Mouse (Mus musculus): ENCODE measurements around the gene Mfrp. TPM values are rescaled to one million over a fixed set of nuclear protein-coding genes. Genes with fewer than 3 reads are reported as not detected.

Gene Mfrp
- polyA plus RNA-seq, 1 experiment from 2014 or later = not detected

DNA sequence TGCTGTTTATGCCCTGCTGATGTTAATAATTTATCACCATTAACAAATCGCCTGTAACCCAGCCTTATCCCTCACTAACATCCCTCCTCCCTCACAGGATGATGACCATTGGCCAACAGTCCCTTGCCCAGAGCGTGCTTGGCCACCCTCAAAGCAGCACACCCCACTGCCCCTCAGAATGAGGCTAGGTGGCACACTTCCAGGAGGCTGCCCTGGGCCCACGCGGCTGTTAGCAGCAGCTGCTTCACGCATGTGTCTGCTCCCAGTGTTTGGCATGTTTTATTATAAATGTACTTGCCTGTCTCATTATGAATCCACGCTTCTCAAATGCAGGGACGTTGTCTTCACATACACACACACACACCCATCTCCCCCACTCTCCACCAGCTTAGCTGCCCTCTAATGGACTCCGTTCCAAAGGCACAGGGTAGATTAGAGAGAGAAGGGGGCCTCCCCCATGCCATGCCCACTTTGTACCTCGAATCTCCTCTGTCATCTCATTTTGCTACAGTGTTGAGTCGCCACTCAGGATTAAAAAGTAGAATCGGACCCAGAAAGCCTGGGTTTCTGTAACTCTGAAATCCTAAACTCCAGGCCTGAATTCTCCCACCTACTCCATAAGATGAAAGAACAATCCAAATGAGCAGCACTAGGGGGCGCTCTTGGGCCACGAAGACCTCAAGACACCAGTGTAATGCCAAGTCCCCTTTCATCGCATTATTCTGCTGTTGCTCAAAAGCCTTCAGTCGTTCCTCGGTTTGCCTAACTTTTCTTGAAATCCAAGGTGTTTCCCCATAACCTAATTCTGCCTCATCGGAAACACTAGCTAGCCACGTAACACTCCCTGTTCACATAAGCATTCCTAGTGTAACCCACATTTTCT lies 24.3 kb downstream of the Mfrp start:
- Histone ChIP-seq H3K36me3 (ENCODE audit: control insufficient read depth, insufficient read depth, low read length) (no peaks in the 10 kb centered on the region), H3K9ac (ENCODE audit: low read length) (peak overlapping the region; percentile 2; the same call in 1 of the 2 replicates), H3K4me1 (replicated peaks; ENCODE audit: control insufficient read depth, insufficient read depth, low read length) (peaks cover 7% of the 10 kb centered on the region; the same call in 1 of the 2 replicates), H3K4me3 (ENCODE audit: low read depth, low read length) (no peak overlapping the region), H3K4me2 (ENCODE audit: low read depth, low read length, severe bottlenecking) (no peak overlapping the region), H3K9me3 (ENCODE audit: control insufficient read depth, low read length) (no peaks in the 10 kb centered on the region), H3K27ac (ENCODE audit: low read depth, low read length) (no peak overlapping the region), H3K27me3 (ENCODE audit: control insufficient read depth, insufficient read depth, low read length) (no peaks in the 10 kb centered on the region)
- 34% methylated on average over 18 of the region's 18 CpGs for WGBS
- DNase-seq (ENCODE audit: low spot score) (peak; percentile 93), ATAC-seq (replicated peaks; ENCODE audit: low FRiP score) (no peak; the same call in 1 of the 2 replicates)

DNA sequence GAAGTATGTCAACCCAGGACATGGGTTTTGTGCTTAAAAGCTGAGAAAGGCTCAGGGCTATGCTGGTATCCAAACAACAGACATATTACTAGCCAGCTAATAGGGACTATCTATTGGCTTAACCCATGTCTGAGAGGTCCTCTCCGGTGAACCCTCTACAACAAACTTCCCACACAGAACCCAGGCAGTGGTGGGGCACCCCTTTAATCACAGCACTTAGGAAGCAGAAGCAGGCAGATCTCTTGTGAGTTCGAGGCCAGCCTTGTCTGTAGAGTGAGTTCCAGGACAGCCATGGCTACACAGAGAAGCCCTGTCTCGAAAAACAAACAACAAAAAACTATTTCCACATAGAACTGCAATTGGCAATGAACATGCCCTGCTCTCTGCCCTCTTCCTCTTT lies 25.2 kb downstream of the Mfrp start:
- no peak overlapping the region for H3K4me2 ChIP-seq (ENCODE audit: low read depth, low read length, severe bottlenecking)
- no peak for DNase-seq (ENCODE audit: low spot score)
- no peak for ATAC-seq (replicated peaks; ENCODE audit: low FRiP score)
- no peaks in the 10 kb centered on the region for H3K36me3 ChIP-seq (ENCODE audit: control insufficient read depth, insufficient read depth, low read length)
- H3K4me1 ChIP-seq (replicated peaks; ENCODE audit: control insufficient read depth, insufficient read depth, low read length) = peaks cover 7% of the 10 kb centered on the region; the same call in 1 of the 2 replicates
- no peaks in the 10 kb centered on the region for H3K9me3 ChIP-seq (ENCODE audit: control insufficient read depth, low read length)
- H3K27ac ChIP-seq (ENCODE audit: low read depth, low read length) = no peak overlapping the region
- H3K27me3 ChIP-seq (ENCODE audit: control insufficient read depth, insufficient read depth, low read length) = no peaks in the 10 kb centered on the region; the same call in 1 of the 2 replicates
- WGBS = 94% methylated on average over 3 of the region's 3 CpGs
- H3K9ac ChIP-seq (ENCODE audit: low read length) = no peak overlapping the region
- no peak overlapping the region for H3K4me3 ChIP-seq (ENCODE audit: low read depth, low read length)

DNA sequence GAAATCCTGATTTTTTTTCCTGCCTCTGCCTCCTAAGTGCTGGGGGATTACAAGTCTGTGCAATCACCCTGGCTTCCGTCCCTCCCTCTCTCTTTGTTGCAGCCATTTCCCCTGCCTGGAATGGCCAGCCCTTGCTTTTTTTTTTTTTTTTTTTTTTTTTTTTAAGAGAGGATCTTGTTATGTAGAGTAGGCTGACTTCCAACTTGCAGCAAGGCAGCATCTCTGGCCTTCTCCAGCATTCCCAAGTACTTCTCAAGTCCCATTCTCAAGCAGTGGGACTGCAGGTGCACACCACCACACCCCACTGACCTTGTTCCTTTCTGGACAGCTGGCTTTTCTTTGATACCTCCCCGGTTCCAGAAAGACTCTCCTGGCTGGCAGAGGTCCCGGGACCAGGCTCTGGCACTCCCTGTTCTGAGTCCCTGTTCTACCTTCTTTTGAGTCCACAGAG lies 25.8 kb downstream of the Mfrp start:
- ATAC-seq (replicated peaks; ENCODE audit: low FRiP score) (no peak), DNase-seq (ENCODE audit: low spot score) (no peak)
- 47% methylated on average over 3 of the region's 3 CpGs for WGBS
- Histone ChIP-seq H3K36me3 (ENCODE audit: control insufficient read depth, insufficient read depth, low read length) (no peaks in the 10 kb centered on the region), H3K9ac (ENCODE audit: low read length) (no peak overlapping the region), H3K4me2 (ENCODE audit: low read depth, low read length, severe bottlenecking) (no peak overlapping the region), H3K9me3 (ENCODE audit: control insufficient read depth, low read length) (no peaks in the 10 kb centered on the region), H3K4me1 (replicated peaks; ENCODE audit: control insufficient read depth, insufficient read depth, low read length) (peaks cover 7% of the 10 kb centered on the region; the same call in 1 of the 2 replicates), H3K27ac (ENCODE audit: low read depth, low read length) (no peak overlapping the region), H3K4me3 (ENCODE audit: low read depth, low read length) (no peak overlapping the region), H3K27me3 (ENCODE audit: control insufficient read depth, insufficient read depth, low read length) (no peaks in the 10 kb centered on the region; the same call in 1 of the 2 replicates)

DNA sequence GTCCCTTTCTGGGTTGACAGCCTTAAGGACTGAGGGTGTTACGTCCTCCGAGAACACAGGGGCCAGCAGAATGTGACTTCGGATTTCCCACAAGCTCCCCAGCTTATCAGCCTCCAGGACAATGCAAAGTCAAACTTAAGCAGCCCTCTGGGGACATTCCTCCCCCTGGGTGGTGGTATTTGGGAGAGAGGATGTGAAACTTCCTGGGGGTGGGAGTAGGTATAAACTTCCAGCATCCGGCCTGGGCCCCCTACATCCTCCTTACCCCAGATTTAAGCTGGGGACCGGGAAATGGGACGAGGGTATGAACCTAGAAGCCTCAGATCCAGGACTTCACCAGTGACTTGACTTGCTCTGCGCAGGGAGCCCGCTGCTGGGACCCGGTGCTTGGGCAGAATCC lies 28.1 kb downstream of the Mfrp start:
- whole genome bisulfite sequencing = 6% methylated on average over 9 of the region's 9 CpGs
- Histone ChIP-seq H3K27me3 (ENCODE audit: control insufficient read depth, insufficient read depth, low read length) (peaks cover 14% of the 10 kb centered on the region), H3K36me3 (ENCODE audit: control insufficient read depth, insufficient read depth, low read length) (no peaks in the 10 kb centered on the region), H3K9me3 (ENCODE audit: control insufficient read depth, low read length) (no peaks in the 10 kb centered on the region), H3K4me1 (replicated peaks; ENCODE audit: control insufficient read depth, insufficient read depth, low read length) (peaks cover 14% of the 10 kb centered on the region; the same call in 1 of the 2 replicates), H3K27ac (ENCODE audit: low read depth, low read length) (peak overlapping the region; percentile 37; the same call in 1 of the 2 replicates), H3K4me2 (ENCODE audit: low read depth, low read length, severe bottlenecking) (peak overlapping the region; percentile 72), H3K9ac (ENCODE audit: low read length) (peak overlapping the region; percentile 61), H3K4me3 (ENCODE audit: low read depth, low read length) (peak overlapping the region; percentile 34)
- DNase-seq (ENCODE audit: low spot score) (no peak), ATAC-seq (replicated peaks; ENCODE audit: low FRiP score) (no peak)

DNA sequence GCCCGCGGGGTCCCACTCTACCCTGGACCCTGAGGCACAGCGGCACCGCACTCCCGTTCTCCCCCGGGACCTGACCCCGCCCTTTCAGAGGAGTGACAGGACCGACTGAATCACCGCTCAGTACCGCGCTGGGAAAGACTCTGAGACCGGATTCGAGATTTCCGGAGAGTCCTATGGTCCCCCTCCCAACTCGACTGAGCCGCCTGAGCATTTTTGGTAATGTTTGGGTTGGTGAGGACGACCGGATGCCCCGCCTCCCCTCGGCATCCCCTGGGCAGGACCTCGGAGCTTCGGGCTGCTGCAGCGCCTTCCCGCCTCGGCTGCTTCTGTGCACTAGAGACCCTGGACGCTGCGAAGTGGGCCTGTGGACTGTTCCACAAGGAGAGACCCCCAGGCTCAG lies 28.5 kb downstream of the Mfrp start:
- peak; percentile 81 for DNase-seq (ENCODE audit: low spot score)

DNA sequence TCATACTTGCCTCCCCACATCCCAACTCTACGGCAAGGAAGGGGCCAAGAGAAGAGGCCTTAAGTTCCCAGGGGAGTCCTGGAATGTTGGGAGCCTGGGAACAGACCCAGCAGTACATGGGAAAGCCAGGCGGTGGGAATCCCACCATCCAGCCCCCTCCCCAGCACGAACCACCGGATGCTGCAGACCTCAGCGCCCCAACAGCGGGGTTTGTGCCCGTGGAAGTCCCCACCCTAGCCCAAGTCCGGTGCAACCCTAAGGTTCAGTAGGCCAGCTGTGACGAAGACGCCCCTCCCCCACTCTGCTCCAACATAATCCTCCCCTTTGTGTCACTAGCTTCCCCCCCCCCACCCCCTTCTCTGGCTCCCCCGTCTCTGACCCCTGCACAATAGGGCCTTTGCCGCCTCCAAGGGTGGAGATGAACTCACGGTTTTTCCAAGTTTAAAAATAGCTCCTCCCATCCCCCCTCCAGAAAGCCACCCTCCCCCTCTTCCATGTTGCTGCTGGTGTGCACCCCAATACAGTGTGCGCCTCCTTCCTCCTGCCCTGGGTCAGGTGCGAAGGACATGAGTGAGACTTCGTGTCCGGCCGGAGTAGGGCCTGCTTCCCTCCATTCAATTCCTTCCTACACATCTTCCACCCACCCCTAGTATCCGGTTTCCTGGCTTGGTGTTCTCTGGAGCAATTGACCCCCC lies 29.2 kb downstream of the Mfrp start:
- Histone ChIP-seq H3K27ac (ENCODE audit: low read depth, low read length) (peak overlapping the region; percentile 37; the same call in 1 of the 2 replicates), H3K9me3 (ENCODE audit: control insufficient read depth, low read length) (no peaks in the 10 kb centered on the region), H3K9ac (ENCODE audit: low read length) (peak overlapping the region; percentile 61), H3K4me1 (replicated peaks; ENCODE audit: control insufficient read depth, insufficient read depth, low read length) (peaks cover 16% of the 10 kb centered on the region), H3K4me2 (ENCODE audit: low read depth, low read length, severe bottlenecking) (peak overlapping the region; percentile 72), H3K27me3 (ENCODE audit: control insufficient read depth, insufficient read depth, low read length) (peaks cover 19% of the 10 kb centered on the region), H3K36me3 (ENCODE audit: control insufficient read depth, insufficient read depth, low read length) (no peaks in the 10 kb centered on the region), H3K4me3 (ENCODE audit: low read depth, low read length) (no peak overlapping the region; the same call in 1 of the 2 replicates)
- ATAC-seq (replicated peaks; ENCODE audit: low FRiP score) = peak; percentile 47; the same call in 1 of the 2 replicates
- WGBS = 11% methylated on average over 19 of the region's 19 CpGs
- DNase-seq (ENCODE audit: low spot score) = peak; percentile 80

More for the DNA sequence above, 28.5 kb downstream of the Mfrp start:
- H3K36me3 ChIP-seq (ENCODE audit: control insufficient read depth, insufficient read depth, low read length) = no peaks in the 10 kb centered on the region
- peaks cover 16% of the 10 kb centered on the region for H3K27me3 ChIP-seq (ENCODE audit: control insufficient read depth, insufficient read depth, low read length)
- H3K9ac ChIP-seq (ENCODE audit: low read length) = peak overlapping the region; percentile 61
- H3K9me3 ChIP-seq (ENCODE audit: control insufficient read depth, low read length) = no peaks in the 10 kb centered on the region
- peak overlapping the region; percentile 34 for H3K4me3 ChIP-seq (ENCODE audit: low read depth, low read length)
- WGBS = under 1% methylated on average over 27 of the region's 27 CpGs
- peak; percentile 48 for ATAC-seq (replicated peaks; ENCODE audit: low FRiP score)
- peaks cover 14% of the 10 kb centered on the region for H3K4me1 ChIP-seq (replicated peaks; ENCODE audit: control insufficient read depth, insufficient read depth, low read length)
- peak overlapping the region; percentile 37 for H3K27ac ChIP-seq (ENCODE audit: low read depth, low read length)
- peak overlapping the region; percentile 72 for H3K4me2 ChIP-seq (ENCODE audit: low read depth, low read length, severe bottlenecking)

DNA sequence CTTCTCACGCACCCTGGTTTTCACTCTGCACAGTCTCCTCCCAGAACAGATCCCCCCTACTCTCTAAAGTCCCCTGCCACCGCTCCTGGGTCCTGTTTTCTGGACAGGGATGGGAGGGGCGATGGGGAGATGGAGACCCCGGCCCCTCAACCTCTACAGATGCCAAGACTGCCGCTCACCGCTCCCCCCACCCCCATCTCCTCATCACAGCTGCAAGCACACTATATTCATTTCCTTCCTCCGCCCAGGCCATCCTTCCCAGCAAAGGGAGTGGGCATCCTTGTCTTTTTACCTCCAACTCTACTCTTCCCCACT lies 29.7 kb downstream of the Mfrp start:
- Histone ChIP-seq H3K36me3 (ENCODE audit: control insufficient read depth, insufficient read depth, low read length) (no peaks in the 10 kb centered on the region), H3K9me3 (ENCODE audit: control insufficient read depth, low read length) (no peaks in the 10 kb centered on the region), H3K27ac (ENCODE audit: low read depth, low read length) (no peak overlapping the region), H3K9ac (ENCODE audit: low read length) (no peak overlapping the region), H3K4me3 (ENCODE audit: low read depth, low read length) (no peak overlapping the region), H3K4me1 (replicated peaks; ENCODE audit: control insufficient read depth, insufficient read depth, low read length) (peaks cover 18% of the 10 kb centered on the region), H3K4me2 (ENCODE audit: low read depth, low read length, severe bottlenecking) (no peak overlapping the region), H3K27me3 (ENCODE audit: control insufficient read depth, insufficient read depth, low read length) (peaks cover 22% of the 10 kb centered on the region)
- DNase-seq (ENCODE audit: low spot score) (no peak), ATAC-seq (replicated peaks; ENCODE audit: low FRiP score) (peak; percentile 1; the same call in 1 of the 2 replicates)
- WGBS = 34% methylated on average over 7 of the region's 7 CpGs

DNA sequence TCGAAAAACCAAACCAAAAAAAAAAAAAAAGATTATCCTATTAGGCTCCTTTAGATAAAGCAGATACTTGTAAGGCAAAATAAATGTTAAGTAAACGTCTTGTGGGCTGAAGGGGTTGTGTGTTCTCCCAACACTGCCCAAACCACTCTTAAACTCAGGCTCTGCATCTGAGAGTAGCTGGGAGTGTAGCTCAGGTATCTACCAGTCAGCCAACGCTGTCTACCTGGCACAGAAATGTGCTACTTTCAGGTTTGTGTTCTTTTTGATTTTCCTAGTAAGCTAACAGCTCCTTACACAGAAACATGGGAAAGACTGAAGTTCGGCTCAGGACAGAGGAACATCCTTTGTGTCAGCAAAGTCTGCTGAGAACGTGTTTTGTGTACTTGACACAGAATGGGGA lies 30.7 kb downstream of the Mfrp start:
- DNase-seq (ENCODE audit: low spot score) = no peak
- H3K4me1 ChIP-seq (replicated peaks; ENCODE audit: control insufficient read depth, insufficient read depth, low read length) = peaks cover 18% of the 10 kb centered on the region
- H3K27me3 ChIP-seq (ENCODE audit: control insufficient read depth, insufficient read depth, low read length) = peaks cover 22% of the 10 kb centered on the region

More for the DNA sequence above, 30.7 kb downstream of the Mfrp start:
- Histone ChIP-seq H3K27ac (ENCODE audit: low read depth, low read length) (no peak overlapping the region), H3K9ac (ENCODE audit: low read length) (no peak overlapping the region), H3K36me3 (ENCODE audit: control insufficient read depth, insufficient read depth, low read length) (no peaks in the 10 kb centered on the region), H3K4me2 (ENCODE audit: low read depth, low read length, severe bottlenecking) (no peak overlapping the region), H3K9me3 (ENCODE audit: control insufficient read depth, low read length) (no peaks in the 10 kb centered on the region), H3K4me3 (ENCODE audit: low read depth, low read length) (no peak overlapping the region)
- WGBS = 69% methylated on average over 5 of the region's 5 CpGs
- no peak for ATAC-seq (replicated peaks; ENCODE audit: low FRiP score)

Measured in forebrain, embryonic 11.5 days (tissue).